Mouse (Mus musculus): ENCODE measurements around the gene Vps33b. TPM values are rescaled to one million over a fixed set of nuclear protein-coding genes. Genes with fewer than 3 reads are reported as not detected.

Gene Vps33b
- total and polyA plus RNA-seq, 3 experiments: 23.4 to 24.9 TPM; not detected in 1

DNA sequence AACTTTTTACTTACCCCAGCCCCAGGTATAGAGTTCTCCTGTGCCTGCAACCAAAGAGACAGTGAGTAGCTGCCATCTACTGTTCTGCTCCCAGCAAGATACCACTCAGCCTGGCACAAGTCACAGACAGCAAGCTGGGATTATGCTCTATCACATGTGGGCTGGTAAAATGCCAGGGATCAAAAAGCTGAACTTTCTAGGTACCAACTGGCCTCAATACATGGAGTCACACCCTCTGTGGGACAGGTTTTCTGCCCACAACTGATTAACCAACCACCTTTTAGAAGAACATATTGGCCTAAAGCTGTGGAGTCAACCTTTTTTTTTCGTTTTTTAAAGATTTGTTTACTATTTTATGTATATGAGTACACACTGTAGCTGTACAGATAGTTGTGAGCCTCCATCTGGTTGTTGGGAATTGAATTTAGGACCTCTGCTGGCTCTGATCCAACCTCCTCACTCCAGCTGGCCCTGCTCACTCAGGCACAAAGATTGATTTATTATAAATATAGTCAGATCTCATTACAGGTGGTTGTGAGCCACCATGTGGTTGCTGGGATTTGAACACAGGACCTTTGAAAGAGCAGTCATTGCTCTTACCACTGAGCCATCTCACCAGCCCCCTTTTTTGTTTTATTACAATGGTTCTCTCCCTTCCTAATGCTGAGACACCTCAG, 48.1 kb downstream of the Vps33b start:
- Histone ChIP-seq H3K27me3 (ENCODE audit: control insufficient read depth in 1 of 2, insufficient read depth in 2 of 2, low read length in 2 of 2) (no peaks in the 10 kb centered on the region), H3K79me2 (ENCODE audit: control insufficient read depth, insufficient read depth, low read length, poor library complexity) (peaks cover 11% of the 10 kb centered on the region), H3K9me3 (replicated peaks; ENCODE audit: insufficient read depth, low read length) (no peaks in the 10 kb centered on the region), H3K4me1 (ENCODE audit: control insufficient read depth in 1 of 2, insufficient read depth in 2 of 2, low read length in 2 of 2) (no peaks in the 10 kb centered on the region), H3K27ac (ENCODE audit: control insufficient read depth, low read depth, low read length) (no peak overlapping the region), H3K4me3 (ENCODE audit: control insufficient read depth in 1 of 2, insufficient read depth in 1 of 2, low read depth in 2 of 2, low read length in 2 of 2) (no peak overlapping the region), H3K9ac (ENCODE audit: control insufficient read depth, low read depth, low read length, poor library complexity, severe bottlenecking) (no peak overlapping the region), H3K36me3 (ENCODE audit: control insufficient read depth in 1 of 2, insufficient read depth in 2 of 2, low read length in 2 of 2) (peaks cover 0 to 13% of the 10 kb centered on the region in 2 experiments; a peak in 2 of 4 replicates)
- TF ChIP-seq RAD21 (IDR thresholded peaks at IDR 0.05; ENCODE audit: low read depth, low read length): no peak
- TF ChIP-seq EP300 (IDR thresholded peaks at IDR 0.05; ENCODE audit: low read depth in 1 of 2, low read length in 2 of 2): no peak
- no peak for TF ChIP-seq MAFK (IDR thresholded peaks at IDR 0.05; ENCODE audit: borderline replicate concordance, low read depth, low read length)
- no peak for TF ChIP-seq USF2 (IDR thresholded peaks at IDR 0.05; ENCODE audit: borderline replicate concordance in 1 of 2, insufficient read depth in 1 of 2, low read depth in 1 of 2, low read length in 2 of 2)
- TF ChIP-seq GABPA (IDR thresholded peaks at IDR 0.05; ENCODE audit: low read depth, low read length): no peak
- no peak for TF ChIP-seq HCFC1 (IDR thresholded peaks at IDR 0.05; ENCODE audit: low read depth, low read length)
- no peak for TF ChIP-seq CHD2 (IDR thresholded peaks at IDR 0.05; ENCODE audit: low read length)
- no peak; the same call in 1 of the 2 replicates for TF ChIP-seq POLR2AphosphoS2 (IDR thresholded peaks at IDR 0.05; ENCODE audit: low read length)
- no peak for DNase-seq (ENCODE audit: low read depth, low spot score)

- Histone ChIP-seq H3K9me3 (replicated peaks; ENCODE audit: insufficient read depth, low read length) (no peaks in the 10 kb centered on the region), H3K27me3 (ENCODE audit: control insufficient read depth in 1 of 2, insufficient read depth in 2 of 2, low read length in 2 of 2) (no peaks in the 10 kb centered on the region), H3K4me3 (ENCODE audit: control insufficient read depth in 1 of 2, insufficient read depth in 1 of 2, low read depth in 2 of 2, low read length in 2 of 2) (no peak overlapping the region), H3K79me2 (ENCODE audit: control insufficient read depth, insufficient read depth, low read length, poor library complexity) (peaks cover 22% of the 10 kb centered on the region), H3K9ac (ENCODE audit: control insufficient read depth, low read depth, low read length, poor library complexity, severe bottlenecking) (no peak overlapping the region), H3K36me3 (ENCODE audit: control insufficient read depth in 1 of 2, insufficient read depth in 2 of 2, low read length in 2 of 2) (peaks cover 4 to 9% of the 10 kb centered on the region in 2 experiments), H3K27ac (ENCODE audit: control insufficient read depth, low read depth, low read length) (no peak overlapping the region), H3K4me1 (ENCODE audit: control insufficient read depth in 1 of 2, insufficient read depth in 2 of 2, low read length in 2 of 2) (peaks cover 0 to 7% of the 10 kb centered on the region in 2 experiments; a peak in 2 of 4 replicates)
- no peak for DNase-seq (ENCODE audit: low read depth, low spot score)
- TF ChIP-seq CHD2 (IDR thresholded peaks at IDR 0.05; ENCODE audit: low read length): no peak
- TF ChIP-seq POLR2AphosphoS2 (IDR thresholded peaks at IDR 0.05; ENCODE audit: low read length): no peak; the same call in none of the 2 replicates
- TF ChIP-seq USF1 (IDR thresholded peaks at IDR 0.05; ENCODE audit: low read depth, low read length): no peak
- no peak for TF ChIP-seq MYC (IDR thresholded peaks at IDR 0.05; ENCODE audit: low read depth, low read length)
- TF ChIP-seq MEF2A (IDR thresholded peaks at IDR 0.05; ENCODE audit: extremely low read depth, insufficient replicate concordance, low read depth, low read length, poor library complexity, severe bottlenecking): no peak
- TF ChIP-seq MAX (IDR thresholded peaks at IDR 0.05; ENCODE audit: low read length): no peak
- TF ChIP-seq ELF1 (IDR thresholded peaks at IDR 0.05; ENCODE audit: low read depth, low read length): no peak
- TF ChIP-seq ETS1 (IDR thresholded peaks at IDR 0.05; ENCODE audit: low read depth, low read length): no peak
- TF ChIP-seq MYB (IDR thresholded peaks at IDR 0.05; ENCODE audit: low read depth, low read length): no peak
- no peak for TF ChIP-seq EP300 (IDR thresholded peaks at IDR 0.05; ENCODE audit: low read depth in 1 of 2, low read length in 2 of 2)
- no peak for TF ChIP-seq RCOR1 (IDR thresholded peaks at IDR 0.05; ENCODE audit: low read depth, low read length)
- TF ChIP-seq NELFE (IDR thresholded peaks at IDR 0.05; ENCODE audit: low read depth, low read length): no peak
- no peak for TF ChIP-seq POLR2A (IDR thresholded peaks at IDR 0.05; ENCODE audit: control insufficient read depth in 1 of 2, insufficient read depth in 1 of 2, low read depth in 1 of 2, low read length in 2 of 2, poor library complexity in 1 of 2)
- no peak for TF ChIP-seq UBTF (IDR thresholded peaks at IDR 0.05; ENCODE audit: borderline replicate concordance, insufficient read depth, low read depth, low read length)
- TF ChIP-seq E2F4 (IDR thresholded peaks at IDR 0.05; ENCODE audit: borderline replicate concordance, low read depth, low read length): no peak
- TF ChIP-seq MXI1 (IDR thresholded peaks at IDR 0.05; ENCODE audit: low read depth, low read length): no peak
- TF ChIP-seq TCF12 (IDR thresholded peaks at IDR 0.05; ENCODE audit: low read depth, low read length): no peak
Measured at GRCm38 (mm10) chr7:80318670-80319069, 49.2 kb downstream of the Vps33b start.
